Mouse (Mus musculus) inflammation-experienced regulatory T-cells, adult 6 months (primary cell): ENCODE measurements around the gene Tle6. TPM values are rescaled to one million over a fixed set of nuclear protein-coding genes. Genes with fewer than 3 reads are reported as not detected.

ENCODE experiments used
- ATAC-seq: one replicate; pipeline ENCODE4 v1.8.0; 2017
- polyA plus RNA-seq, 3 experiments: library from polyadenylated mRNA; unstranded; fragments of 100-300 nt; shearing (Covaris generic); gene quantifications; one replicate each; pipeline ENCODE4 v1.2.1; 2017

Tle6 gene
- polyA plus RNA-seq, 3 experiments from 2014 or later, result 0.99 to 1.9 (median 1.7) TPM

DNA sequence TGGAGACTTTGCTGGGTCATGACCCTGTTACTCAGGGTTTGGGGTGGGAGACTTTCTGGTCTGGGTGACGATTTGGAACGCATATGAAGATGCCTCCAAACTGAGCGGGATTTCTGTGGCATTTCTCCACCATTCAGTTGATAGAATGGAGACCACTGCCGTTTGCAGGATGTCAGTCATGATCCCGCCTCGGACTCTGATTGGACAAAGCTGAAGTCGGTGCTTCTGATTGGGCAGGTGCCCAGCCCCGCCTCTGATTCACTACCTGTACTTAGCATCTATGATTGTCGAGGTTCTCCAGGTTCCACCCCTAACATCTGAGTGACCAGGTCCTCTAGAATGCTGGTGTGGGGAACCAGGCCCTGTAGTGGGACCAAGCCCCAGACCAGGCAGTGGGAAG lies 19.9 kb upstream of the Tle6 start:
- ATAC-seq, result no peak

DNA sequence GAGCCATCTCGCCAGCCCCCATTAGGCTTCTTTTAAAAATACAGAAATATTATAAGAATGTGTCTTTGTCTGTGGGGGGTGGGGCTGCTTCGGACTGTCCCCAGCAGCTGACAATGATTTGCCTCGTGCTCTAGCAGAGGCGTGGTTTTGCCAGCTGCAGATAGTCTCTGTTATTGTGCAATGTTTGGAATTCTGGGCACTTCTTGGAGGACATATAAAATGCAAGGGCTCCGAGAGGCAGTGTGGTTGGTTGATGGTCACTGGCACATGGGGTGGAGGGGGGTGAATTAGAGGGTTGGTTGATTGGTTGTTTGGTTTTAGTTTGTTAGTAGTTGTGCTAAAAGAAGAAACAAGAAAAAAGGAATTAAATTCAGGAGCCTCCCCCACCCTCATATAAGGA lies 19.1 kb upstream of the Tle6 start:
- ATAC-seq, result no peak

DNA sequence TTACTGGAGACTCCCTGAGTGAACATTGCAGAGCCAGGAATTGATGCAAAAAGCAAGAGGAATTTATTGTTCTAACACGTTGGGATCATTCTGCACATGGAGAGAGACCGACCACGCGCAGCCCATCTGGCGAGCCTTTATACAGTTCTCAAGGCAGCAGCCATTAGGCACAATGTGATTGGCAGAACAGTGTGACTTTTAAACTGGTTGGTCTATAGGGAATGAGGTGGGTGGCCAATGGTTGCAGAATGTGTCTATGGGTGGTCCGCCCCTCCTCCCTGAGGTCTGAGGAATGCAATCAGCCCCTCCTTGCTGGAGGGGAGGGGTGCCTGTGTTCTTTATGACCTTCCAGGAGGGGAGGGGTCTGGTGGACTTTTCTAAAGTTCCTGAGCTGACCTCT lies 14.6 kb upstream of the Tle6 start:
- ATAC-seq, result no peak

DNA sequence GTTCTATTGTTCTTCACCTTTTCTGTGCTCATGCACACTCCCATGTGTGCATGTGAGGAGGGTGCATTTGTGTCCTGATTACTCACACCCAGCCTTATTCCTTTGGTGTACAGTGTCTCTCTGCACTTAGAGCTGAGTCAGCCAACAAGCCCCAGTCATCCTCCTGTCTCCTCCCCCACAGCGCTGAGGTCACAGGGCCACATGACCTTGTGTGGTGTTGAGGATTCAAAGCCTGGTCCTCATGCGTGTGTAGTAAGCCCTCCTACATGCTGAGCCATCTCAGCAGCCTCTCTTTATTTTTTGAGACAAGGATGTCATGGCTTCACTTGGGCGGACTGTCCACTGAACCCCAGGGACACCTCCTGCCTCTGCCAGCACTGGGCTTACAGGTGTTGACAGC lies 11.9 kb upstream of the Tle6 start:
- ATAC-seq, result no peak

DNA sequence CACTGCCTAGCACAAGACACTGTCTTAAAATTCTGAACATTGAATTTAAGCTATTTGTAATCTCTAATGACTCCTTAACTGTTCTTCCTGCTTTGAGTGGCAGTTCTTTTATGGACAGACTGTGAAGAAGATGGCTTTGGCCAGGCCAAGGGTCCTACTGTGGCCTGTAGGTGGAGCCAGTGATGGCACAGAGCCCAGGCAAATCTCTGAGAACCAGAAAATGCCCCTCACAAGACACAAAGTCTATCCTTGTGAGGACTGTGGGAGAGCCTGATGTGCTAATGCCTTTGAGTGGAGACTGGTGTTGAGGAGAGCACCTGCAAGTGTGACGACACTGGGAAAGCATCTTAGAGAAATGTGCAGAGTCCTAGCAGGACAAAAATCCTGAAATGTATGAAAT lies 7.4 kb upstream of the Tle6 start:
- ATAC-seq, result no peak

DNA sequence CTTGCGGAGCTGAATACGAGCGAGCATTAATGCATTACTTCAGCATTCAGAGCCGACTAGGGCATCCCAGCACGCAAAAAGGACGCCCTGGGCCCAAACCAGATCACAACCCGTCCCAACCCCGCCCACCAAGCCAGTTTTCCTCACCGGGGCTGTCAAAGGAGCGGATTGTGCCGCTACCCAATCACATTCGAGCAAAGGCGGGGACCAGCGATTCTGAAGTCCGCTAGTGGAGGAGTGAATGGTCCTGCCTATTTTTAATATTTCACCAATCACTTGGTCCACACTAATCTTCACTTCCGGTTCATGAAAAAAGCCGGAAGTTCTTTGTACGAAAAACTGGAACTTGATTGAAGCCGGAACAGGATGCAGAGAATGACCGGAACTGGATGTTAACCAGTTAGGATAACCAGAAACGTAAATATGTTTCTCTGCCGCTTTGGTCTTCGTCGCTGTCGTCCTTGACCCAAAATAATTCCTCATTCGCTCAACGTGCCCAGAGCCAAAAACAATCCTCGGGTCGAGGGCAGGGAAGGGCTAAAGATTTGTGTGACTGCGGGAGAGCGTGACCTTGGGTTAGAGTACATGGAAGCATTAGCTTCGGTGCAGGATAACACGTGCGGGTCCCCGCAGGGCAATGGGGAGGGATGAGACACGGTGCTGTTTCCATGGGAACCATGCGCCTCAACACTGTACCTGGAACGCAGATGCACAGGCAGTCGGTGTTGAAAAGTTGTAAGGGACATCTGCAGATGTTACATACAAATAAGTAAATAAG lies 5.3 kb upstream of the Tle6 start, which contains the start of gene BC025920:
Gene BC025920, plus strand, starts transcription at position 297 of the 778 bp plus-strand sequence.
- ATAC-seq, result peak; percentile 85

DNA sequence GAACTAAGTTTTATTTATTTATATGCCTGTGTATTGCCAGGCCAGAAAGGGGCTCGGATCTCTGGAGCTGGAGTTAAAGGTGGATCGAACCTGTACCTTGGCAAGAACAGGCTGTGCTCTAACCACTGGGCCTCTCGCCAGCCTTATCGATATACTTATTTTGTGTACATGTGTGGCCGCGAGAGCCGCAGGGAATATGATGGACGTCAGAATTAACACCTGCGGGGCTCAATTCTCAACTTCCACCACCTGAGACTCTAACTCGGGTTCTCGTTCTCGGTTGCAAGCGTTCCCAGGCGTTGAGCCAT lies 4.7 kb upstream of the Tle6 start:
- ATAC-seq, result no peak

DNA sequence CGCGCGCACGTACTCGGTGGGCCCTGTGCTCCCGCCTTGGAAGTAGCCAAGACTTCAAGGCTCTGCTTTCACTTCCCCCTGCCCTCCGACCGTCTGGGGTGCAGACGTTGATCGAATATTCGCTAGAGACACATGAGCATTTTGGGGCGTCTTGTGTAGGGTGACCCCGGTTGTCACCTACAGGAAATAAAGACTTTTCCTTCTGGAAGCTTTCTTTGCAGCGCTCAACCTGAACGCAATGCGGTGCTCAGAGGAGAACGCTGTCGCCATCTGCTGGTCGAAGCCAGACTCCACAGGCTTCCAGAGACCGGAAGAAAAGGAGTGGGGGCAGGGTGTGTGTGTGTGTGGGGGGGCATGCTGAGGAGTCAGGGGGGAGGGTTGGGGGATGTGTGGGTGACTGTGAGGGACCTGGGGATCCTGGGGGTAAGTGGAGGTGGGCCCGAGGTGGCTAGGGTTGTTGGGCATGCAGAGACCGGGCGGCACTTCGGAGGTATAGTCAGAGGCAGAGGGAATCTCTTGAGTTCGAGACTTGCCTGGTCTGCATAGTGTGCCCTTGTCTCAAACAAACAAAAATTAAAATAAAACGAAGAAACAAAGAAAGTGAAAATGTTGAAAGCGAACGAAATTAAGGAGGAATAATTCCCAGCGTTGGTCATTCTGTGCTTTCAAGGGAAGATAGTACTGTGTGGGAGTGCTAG lies 4.2 kb upstream of the Tle6 start:
- ATAC-seq, result peak; percentile 56

DNA sequence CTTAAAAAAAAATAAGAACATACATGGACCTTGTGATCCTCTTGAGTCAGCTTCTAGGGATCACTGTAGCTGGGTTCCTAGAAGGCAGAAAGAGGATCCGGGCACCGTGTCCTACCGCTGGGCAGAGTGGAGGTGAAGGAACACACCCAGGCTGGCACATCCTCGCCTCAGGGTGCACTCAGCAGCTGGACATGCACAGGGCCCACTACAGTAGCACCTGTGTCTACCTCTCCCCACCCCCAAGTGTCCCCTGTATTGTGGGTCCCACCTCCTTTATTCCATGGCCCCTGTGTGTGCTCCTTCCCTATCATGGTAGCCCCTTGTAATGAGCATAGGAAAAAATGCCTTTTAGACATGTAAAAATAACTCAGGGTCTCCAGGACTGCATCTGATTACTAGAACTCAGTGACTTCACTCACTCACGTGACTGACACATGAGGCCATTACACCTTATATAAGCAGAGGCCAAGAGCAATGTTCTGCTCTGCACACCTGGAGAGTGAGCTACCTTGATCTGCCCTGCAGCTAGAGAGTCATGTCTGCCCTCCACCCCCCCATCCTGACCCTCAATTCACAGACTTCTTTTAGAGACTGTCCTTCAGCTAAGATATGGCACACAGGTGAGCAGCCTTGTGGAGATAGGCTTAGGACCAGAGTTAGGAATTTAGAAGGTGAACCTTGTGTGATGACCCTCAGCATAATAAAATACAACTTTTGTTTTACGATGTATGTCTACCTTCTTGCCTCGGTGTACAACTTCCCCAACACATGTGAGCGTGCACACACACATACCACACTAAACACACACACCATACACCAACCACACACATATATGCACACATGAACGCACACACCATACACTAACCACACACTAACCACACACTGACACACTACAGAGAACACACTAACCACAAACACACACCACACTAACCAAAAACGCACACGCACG lies 3.4 kb upstream of the Tle6 start:
- no peak for ATAC-seq

DNA sequence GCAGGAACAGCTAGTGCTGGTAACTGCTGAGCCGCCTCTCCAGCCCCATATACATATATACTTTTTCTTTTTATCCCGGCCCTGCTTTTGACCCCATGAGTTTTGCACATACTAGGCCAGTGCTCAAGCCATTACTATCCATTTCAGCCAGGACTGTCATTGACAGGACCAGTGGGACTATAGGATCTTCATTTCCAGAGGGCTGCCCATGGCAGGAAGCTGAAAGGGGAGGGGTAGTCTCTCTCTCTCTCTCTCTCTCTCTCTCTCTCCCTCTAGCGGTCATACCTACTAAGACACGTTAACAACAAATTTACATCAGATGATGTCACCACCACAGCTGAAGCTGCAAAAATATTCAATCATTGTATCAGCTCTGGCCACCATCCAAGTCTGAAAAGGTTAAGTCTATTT lies 1.9 kb upstream of the Tle6 start:
- ATAC-seq, result peak; percentile 54

DNA sequence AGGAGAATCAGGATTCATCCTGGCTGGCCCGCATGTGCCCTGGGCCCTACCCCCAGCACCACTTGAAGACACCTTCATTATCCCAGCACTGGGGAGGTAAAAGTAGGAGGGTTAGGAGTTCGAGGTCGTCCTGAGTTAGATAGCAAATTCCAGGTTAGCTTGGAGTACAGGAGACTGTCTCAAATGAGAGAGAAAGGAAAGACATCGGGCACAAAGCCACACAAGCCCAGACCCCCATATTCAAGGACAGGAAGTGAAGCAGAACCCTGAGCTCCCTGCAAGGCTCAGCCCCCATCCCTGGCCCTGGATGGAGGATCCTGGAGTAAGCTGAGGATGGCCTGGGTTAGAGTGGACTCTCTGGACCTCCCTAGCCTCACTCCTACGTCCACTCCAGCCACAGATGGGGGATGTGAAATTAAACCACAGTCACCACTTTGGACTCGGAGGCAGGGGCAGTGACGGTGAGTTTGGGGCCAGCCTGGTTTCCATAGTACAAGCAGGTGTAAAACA lies 578 bp upstream of the Tle6 start:
- no peak for ATAC-seq

DNA sequence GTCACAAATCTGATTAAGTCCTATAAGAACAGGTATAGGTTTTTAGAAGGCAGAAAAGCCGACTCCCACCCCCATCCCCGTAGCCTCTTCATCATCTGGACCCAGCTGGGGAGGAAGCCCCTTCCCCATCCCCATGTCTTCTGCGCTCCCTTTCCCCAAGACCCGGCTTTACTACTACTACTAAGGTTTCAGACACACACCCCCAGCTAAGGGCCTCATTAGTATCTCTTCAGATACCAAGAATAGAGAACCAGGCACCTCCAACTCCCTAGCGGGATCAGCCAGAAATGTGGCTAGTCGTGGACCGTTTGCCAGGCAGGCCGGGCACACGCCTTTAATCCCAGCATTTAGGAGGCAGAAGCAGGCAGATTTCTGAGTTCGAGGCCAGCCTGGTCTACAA lies 777 bp downstream of the Tle6 start:
- no peak for ATAC-seq

DNA sequence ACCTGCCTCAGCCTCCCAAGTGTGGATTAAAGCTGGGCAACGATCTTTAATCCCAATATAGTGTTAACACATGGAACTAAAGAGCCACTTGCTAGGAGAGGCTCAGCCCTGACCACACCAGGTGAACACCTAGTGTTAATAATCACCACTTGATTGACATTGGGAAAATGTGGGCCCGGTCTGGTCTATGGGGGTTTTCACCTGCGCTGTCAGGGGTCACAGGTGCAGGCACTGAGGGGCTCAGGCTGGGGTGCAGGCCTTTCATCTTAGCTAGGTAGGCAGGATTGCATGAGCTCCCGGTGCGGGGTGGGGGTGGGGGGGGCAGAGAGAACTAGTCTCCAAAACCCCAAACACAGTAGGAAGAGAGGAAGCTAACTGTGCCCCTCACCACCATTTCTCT lies 1.2 kb downstream of the Tle6 start:
- ATAC-seq, result no peak

DNA sequence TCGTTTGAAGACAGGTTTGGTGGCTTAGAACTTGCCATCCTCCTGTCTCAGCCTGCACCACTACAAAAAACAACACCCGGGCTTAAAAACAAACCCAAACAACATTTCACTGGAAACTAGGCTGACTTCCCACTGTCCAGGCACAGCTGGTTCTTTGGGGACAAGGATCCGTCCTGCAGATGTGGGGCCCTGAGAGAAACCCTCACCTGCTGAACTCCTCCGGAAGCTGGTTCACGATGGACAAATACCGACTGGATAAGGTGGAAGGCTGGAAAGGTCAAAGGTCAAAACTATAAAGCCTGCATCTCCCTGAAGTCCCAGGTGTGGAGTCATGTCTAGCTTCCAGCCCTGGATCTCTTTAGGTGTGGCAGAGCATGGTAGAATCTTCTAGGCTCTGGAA lies 2.0 kb downstream of the Tle6 start:
- ATAC-seq, result no peak

DNA sequence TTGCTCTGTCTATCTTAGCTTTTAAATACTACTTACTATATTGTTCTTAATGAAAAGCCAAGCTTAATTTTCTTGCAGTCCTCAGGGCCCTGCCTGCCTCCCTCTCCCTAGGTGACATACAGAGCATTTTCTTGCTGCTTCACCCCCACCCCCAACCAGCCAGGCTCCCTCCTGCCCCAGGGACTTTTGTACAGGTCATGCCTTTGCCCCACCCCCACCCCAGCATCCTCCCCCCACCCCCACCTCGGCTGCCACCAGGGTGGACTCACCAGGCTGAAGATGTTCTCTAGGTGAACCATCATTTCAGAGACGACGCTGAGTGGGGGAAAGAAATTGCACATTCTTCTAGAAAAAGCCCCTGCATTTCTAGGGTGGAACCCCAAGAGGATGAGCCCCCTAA lies 2.5 kb downstream of the Tle6 start:
- no peak for ATAC-seq

DNA sequence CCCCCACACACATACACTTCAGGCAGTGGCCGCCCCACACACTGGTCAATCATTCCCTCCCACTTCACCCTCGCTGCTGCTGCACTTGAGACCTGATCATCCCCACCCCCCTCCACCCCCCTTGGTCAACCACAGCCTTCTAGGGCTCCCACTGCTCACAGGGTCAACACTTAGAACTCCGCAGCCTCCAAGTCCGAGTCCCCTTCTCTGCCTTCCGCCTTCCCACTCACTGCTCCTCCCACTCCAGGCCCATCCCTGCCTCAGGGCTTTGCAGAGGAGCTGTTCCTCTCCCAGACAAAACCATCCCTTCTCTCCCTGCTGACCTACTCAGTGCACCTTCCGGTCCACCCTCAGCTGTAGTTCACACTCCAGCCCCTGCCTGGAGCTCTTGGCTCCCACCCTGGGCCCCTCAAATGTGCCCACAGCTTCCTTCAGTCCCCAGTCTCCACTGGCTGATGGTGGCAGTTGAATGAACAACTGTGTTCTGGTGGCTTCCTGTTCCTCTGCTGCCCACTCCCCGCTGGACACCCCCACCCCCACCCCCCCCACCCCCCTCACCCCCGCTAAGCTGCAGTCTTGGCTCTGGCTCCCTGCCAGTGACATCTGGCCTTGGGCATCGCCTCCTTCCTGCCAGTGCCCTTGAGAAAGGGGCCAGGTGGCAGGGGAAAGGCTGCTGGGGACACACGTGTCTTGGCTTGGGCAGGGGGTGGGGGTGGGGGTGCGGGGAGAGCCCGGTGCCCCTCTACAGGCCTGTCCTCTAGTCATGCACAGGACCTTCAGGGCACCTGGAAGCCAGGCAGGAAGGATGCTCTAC lies 3.5 kb downstream of the Tle6 start:
- ATAC-seq, result no peak

DNA sequence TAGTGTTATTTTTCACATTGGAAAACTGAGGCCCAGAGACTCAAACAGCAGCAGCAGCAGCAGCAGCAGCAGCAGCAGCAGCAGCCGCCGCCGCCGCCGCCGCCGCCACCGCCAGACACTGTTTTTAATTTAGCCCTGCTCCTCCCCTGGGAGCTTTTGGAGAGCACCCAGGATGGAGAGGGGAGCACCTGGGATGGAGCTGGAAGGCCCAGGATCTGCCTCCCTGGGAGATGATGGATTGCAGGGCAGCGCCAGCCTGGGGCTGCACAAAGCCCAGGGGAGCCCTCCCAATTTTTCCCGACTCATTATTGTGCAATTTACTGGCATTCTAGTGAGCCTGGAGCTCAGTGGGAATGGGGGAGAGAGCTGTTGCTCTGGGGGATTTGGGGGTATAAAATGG lies 4.3 kb downstream of the Tle6 start:
- ATAC-seq, result no peak

DNA sequence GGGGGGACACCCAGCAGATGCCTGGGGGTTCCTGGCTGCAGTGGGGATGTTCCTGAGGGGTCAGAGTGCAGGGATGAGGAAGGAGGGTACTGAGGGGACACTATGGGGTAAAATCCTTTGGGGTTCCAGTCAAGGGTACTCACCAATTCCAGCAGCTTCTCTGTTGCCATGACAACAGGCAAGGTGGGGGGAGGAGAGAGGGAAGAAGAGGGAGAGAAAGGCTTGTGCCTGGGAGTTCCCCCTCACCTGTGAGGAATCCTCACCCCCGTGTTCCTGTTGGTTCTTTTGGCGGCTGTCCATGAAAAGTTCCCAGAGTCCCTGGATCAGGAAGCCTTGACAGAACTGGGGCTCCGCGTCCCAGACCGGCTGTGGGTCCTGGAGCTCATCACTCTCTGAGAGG lies 5.3 kb downstream of the Tle6 start:
- ATAC-seq, result no peak

DNA sequence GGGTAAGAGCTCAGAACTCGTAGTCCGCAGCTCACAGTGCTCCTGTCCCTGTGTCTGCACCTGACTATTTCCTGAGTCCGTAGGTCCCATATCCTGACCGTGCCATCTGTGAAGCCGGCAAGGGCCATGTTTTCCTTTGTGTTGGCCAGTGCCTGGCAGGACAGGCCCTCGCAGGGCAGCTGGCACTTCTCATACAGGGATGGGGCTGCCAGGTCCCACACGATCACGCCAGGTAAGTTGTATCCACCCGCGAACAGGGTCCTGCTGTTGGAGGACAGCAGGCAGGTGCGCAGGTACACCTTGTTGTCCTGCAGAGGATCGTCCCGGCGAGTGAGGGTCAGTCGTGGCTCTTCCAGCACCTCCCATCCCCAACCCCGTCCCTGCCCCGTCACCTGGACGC lies 6.9 kb downstream of the Tle6 start:
- no peak for ATAC-seq

DNA sequence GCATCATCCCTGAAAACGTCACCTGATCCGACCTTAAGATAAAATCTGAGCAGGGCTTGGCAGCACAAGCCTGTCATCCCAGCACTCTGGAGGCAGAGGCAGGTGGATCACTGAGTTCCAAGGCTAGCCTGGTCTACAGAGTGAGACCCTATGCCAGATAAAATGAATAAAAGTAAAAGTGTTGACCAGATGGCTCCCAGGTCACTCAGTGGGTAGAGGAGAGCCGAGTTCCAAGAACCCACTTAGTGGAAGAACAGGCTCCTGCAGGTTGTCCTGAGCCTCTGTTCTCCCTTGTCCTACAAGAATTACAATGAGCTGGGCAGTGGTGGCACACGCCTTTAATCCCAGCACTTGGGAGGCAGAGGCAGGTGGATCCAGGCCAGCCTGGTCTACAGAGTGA lies 7.7 kb downstream of the Tle6 start:
- ATAC-seq, result no peak

DNA sequence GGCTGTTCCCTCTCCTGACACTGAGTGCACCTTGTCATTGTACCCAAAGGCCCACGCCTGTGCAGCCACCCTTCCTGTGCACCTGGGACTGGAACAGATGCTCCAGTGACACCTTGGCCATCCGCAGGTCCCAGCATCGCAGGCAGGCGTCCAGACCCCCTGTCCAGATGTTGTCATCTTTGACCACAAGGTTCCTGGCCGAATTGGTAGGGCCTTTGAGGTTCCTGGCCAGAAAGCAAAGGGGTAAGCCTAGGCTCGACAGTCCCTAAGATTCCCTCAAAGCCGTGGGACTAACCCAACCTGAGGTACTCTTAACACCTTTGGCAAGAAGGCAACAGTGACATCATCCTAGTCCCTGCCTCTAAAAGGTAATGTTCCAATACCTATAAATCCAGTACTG lies 8.2 kb downstream of the Tle6 start:
- ATAC-seq, result no peak

DNA sequence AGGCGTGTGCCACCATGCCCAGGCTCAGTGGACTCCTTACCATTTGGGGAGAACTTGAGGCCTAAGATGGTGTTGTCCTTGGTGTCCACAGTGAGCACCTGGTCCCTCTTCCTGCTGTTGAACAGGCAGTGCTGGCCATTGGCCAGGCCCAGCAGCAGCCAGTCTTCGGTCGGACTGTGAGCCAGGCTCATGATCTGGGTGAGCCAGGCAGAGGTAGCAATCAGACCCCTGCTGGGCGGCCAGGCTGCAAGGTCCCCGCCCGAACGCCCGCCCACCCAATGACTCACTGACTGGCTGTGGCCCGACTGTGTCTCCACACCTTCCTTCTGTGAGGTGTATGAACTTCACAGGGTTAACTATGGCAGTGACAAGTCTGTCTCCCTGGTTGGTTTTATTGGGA lies 9.0 kb downstream of the Tle6 start:
- no peak for ATAC-seq
